Mouse (Mus musculus): Measurements from ENCODE around the gene Eif4b.

Eif4b gene

GRCm38 (mm10) chr15:102101672-102102541 is 28.3 kb downstream of the Eif4b start:
- DNase-seq (ENCODE audit: low spot score) = peak; percentile 60

- DNase-seq (ENCODE audit: low spot score) = peak; percentile 74
Observed at GRCm38 (mm10) chr15:102102548-102103121, 29.1 kb downstream of the Eif4b start.

- peak; percentile 63 for DNase-seq (ENCODE audit: low spot score)
Observed at GRCm38 (mm10) chr15:102103371-102103946, 29.9 kb downstream of the Eif4b start.

GRCm38 (mm10) chr15:102103947-102104555 is 30.5 kb downstream of the Eif4b start:
- peak; percentile 39 for DNase-seq (ENCODE audit: low spot score)

GRCm38 (mm10) chr15:102105360-102105759 is 31.8 kb downstream of the Eif4b start:
- peak; percentile 72 for DNase-seq (ENCODE audit: low spot score)

GRCm38 (mm10) chr15:102105764-102106730 is 32.5 kb downstream of the Eif4b start:
- DNase-seq (ENCODE audit: low spot score) = no peak

DNA sequence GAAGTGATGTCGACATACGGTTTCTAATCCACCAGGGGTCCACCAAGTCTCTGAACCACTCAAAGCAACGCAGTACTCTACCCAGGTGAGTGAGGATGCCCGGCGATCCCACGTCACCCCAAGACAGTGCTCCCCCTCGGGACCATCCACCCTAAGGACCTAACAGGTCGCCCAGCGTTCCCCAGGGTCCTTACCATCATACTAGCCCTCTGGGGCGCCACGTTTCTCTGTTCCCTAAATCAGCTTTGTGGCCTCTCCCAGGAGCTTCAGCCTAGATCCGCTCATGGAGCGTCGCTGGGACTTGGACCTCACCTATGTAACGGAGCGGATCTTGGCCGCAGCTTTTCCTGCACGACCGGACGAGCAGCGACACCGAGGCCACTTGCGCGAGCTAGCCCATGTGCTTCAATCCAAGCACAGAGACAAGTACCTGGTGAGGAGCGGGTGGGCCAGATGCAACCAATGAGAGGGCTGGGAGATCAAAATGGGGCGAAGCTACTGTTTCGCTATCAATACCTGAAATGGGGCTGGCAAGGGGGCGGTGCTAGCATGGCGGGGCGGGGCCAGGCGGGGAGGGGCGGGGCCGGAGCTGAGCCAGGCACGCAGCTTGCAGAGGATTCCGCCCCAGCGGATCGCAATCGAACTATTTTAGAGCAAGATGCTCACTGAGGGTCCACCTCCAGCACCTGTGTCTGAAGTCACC is 33.3 kb downstream of the Eif4b start:
- DNase-seq (ENCODE audit: low spot score) = no peak

- peak; percentile 85 for DNase-seq (ENCODE audit: low spot score)
Observed at GRCm38 (mm10) chr15:102107689-102108573, 34.4 kb downstream of the Eif4b start.

GRCm38 (mm10) chr15:102108651-102109525 is 35.3 kb downstream of the Eif4b start:
- DNase-seq (ENCODE audit: low spot score) = peak; percentile 91

GRCm38 (mm10) chr15:102110271-102110670 is 36.7 kb downstream of the Eif4b start:
- no peak for DNase-seq (ENCODE audit: low spot score)

DNA sequence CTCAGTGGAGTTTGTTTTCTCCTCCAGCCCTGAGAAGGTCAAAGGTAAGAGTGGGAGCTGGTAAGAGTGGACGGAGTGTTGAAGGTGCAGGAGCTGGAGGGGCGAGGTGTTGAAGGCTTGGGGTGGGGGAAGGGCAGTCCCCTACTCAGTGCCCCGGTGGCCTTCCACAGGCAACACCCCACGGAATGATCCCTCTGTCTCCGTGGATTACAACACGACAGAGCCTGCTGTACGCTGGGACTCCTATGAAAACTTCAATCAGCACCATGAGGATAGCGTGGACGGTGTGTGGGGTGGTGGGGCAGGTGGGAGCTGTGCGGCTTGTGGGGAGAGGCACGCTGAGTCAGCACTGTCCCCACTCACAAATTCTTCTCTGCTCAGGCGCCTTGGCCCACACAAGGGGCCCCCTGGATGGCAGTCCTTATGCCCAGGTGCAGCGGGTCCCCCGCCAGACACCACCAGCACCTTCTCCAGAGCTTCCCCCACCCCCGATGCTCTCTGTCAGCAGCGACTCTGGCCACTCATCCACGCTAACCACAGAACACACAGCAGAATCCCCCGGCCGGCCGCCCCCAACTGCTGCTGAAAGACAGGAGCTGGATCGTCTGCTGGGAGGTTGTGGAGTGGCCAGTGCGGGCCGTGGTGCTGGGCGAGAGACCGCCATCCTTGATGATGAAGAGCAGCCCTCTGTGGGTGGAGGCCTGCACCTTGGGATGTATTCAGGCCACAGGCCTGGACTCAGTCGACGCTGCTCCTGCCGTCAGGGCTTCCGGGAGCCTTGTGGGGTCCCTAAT is 37.3 kb downstream of the Eif4b start:
- no peak for DNase-seq (ENCODE audit: low spot score)

GRCm38 (mm10) chr15:102111495-102111829 is 37.9 kb downstream of the Eif4b start:
- no peak for DNase-seq (ENCODE audit: low spot score)

DNA sequence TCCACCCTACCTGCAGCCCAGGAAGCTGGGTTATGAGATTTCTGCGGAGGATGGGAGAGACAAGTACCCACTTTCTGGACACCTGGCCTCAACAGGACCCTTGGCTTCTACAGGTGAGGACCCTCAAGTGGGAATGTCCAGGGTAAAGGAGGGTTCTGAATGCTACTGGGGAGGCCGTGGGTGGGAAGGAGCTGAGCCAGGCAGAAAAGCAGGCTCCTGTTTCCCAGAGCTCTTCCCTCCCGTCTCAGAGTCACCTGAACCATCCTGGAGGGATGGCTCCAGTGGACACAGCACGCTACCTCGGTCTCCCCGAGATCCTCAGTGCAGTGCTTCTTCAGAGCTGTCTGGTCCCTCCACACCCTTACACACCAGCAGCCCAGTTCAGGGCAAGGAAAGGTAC is 38.6 kb downstream of the Eif4b start:
- no peak for DNase-seq (ENCODE audit: low spot score)

DNA sequence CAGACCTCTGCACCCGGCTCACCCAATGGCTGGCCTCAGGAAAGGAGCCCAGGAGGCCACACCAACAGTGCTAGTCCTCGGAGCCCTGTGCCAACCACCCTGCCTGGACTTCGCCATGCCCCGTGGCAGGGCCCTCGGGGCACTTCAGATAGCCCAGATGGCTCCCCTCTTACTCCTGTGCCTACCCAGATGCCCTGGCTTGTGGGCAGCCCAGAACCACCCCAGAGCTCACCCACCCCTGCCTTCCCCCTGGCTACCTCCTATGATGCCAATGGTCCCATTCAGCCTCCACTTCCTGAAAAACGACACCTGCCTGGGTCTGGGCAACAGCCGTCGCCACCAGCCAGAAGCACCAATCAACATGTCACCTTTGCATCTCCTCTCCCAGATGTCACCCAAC is 39.3 kb downstream of the Eif4b start:
- DNase-seq (ENCODE audit: low spot score) = peak; percentile 45

DNA sequence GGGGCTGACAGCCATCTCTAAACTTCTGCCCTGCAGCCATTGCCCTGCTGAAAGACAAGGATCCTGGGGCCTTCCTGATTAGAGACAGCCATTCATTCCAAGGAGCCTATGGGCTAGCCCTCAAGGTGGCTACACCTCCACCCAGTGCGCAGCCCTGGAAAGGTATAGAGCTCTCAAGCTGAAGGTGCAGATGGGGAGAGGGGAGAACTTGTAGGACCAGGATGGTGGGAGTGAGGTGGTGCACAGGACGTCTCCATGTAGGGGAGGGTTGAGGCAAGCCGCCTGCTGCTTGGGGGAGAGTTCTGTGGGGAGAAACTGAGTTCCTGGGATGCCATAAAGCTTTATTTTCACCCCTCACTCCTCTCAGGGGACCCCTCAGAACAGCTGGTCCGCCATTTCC is 40.1 kb downstream of the Eif4b start:
- DNase-seq (ENCODE audit: low spot score) = no peak

DNA sequence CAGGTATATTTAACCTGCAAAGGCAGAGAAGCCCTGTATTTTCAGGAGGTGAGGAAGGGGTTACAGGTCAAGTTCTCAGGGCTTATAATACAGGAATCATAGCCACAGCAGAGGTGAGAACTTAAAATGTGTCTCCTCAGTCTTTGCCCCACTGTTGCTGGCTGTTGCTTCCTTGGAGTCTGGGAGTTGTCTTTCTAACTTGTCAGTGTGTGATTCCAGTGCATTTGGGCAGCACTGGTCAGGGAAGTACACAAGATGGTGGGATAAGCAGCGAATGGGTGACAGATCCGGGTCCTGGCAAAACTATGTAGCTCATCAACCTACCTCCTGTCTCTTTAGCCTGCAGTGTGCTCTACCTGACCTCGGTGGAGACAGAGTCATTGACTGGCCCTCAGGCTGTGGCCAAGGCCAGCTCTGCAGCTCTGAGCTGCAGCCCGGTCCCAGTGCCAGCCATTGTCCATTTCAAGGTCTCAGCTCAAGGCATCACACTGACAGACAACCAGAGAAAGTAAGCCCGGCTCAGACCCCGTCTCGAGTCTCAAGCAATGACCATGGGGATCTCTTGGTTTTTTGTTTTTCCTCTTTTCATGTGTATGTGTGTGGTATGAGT is 41.2 kb downstream of the Eif4b start:
- no peak for DNase-seq (ENCODE audit: low spot score)

GRCm38 (mm10) chr15:102115731-102116231 is 42.2 kb downstream of the Eif4b start:
- no peak for DNase-seq (ENCODE audit: low spot score)
